Mouse (Mus musculus): ENCODE measurements around the gene Fut2.

- no peak for TF ChIP-seq EP300 (IDR thresholded peaks at IDR 0.05; ENCODE audit: low read length)
- no peak for TF ChIP-seq CHD1 (IDR thresholded peaks at IDR 0.05; ENCODE audit: low read depth, low read length)
- TF ChIP-seq CTCF (conservative IDR thresholded peaks at IDR 0.05 in 1 of 2, IDR thresholded peaks at IDR 0.05 in 1 of 2; ENCODE audit: low read depth in 2 of 2, low read length in 2 of 2): no peak
- TF ChIP-seq MAX (IDR thresholded peaks at IDR 0.05; ENCODE audit: low read length): no peak
- no peak for TF ChIP-seq POLR2A (IDR thresholded peaks at IDR 0.05; ENCODE audit: low read depth, low read length)
- no peak for TF ChIP-seq UBTF (IDR thresholded peaks at IDR 0.05; ENCODE audit: low read depth, low read length)
- no peak for TF ChIP-seq MAFK (IDR thresholded peaks at IDR 0.05; ENCODE audit: insufficient replicate concordance, low read length)
- TF ChIP-seq ETS1 (conservative IDR thresholded peaks at IDR 0.05; ENCODE audit: low read depth, low read length): 0 out of 2 replicates have a peak, but pooled peaks have one; percentile 18
- no peak for TF ChIP-seq USF1 (IDR thresholded peaks at IDR 0.05; ENCODE audit: low read depth, low read length)
- TF ChIP-seq RCOR1 (conservative IDR thresholded peaks at IDR 0.05; ENCODE audit: low read depth, low read length): no peak
- no peak for TF ChIP-seq KAT2A (IDR thresholded peaks at IDR 0.05; ENCODE audit: insufficient replicate concordance, low read length)
- no peak for TF ChIP-seq MAZ (IDR thresholded peaks at IDR 0.05; ENCODE audit: low read depth, low read length)
- no peak for TF ChIP-seq SIN3A (IDR thresholded peaks at IDR 0.05; ENCODE audit: low read length)
- no peak for TF ChIP-seq ZNF384 (IDR thresholded peaks at IDR 0.05; ENCODE audit: low read depth, low read length)
Observed at GRCm38 (mm10) chr7:45683396-45684050, 17.3 kb upstream of the Fut2 start, which contains the start of gene Ntn5.
